Mouse (Mus musculus) embryo, embryonic 10.5 days (tissue): Measurements from ENCODE around the gene Gm49318.
A peak's percentile ranks its signal among the peaks of the same experiment; 100 is the strongest.

Source experiments
- DNase-seq: peaks from one replicate; pipeline ENCODE4 v3.0.0-alpha.2; 2015; ENCODE audit warnings: low spot score

Gene Gm49318

DNA sequence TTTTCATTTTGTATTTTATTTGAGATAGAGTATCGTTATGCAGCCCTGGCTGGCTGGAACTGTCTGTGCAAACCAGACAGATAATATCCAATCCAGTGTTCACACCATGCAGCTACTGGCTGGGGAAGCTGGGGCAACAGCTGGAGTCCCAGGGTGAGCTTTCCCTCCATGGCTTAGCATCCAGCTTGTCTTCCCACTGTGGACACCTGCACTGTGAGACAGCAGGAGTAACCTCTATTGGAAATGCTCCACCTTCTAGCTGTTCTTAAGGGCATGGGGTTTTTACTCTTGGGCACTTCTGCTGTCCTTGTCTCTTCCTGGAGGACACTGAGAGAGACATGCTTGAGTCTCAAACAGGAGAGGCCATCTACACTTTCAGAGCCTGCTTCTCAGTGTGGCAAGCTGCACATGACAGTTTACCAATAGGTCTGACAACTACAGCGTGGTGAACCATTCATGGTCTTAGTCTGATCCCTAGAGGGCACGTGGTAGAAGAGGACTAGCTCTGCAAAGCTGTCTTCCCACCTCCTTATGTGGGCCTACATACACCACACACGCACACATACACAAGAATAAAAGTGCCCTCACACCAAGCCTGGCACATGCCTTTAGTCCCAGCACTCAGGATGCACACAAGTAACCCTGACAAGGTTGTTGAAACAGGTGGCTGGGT is 1.0 kb downstream of the Gm49318 start:
- DNase-seq = no peak

GRCm38 (mm10) chr9:22067195-22067594 is 3.9 kb downstream of the Gm49318 start:
- DNase-seq = no peak

GRCm38 (mm10) chr9:22066433-22066832 is 4.6 kb downstream of the Gm49318 start:
- DNase-seq = peak; percentile 55

- DNase-seq = no peak
These were observed 5.4 kb downstream of the Gm49318 start for GRCm38 (mm10) chr9:22065642-22066041.

DNA sequence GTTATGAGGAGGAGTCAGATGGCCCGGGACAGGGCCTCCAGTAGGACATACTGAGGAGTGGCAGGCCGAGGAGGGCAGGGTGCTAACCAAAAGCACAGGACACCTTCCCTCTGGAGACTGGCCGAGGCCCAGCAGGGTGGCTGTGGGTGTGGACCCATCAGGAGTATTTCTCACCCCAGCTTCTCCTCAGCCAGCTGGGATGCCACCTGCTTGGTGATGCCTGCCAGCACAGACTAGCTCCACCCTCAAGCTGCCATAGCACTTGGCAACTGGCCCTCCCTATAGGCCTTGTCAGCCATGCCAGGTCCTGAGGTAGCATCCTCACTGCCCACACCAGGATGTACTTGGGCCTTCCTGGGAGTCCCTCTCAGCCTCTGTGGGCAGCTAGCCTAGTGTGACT is 6.7 kb downstream of the Gm49318 start:
- no peak for DNase-seq

- DNase-seq = no peak
These were observed 9.7 kb downstream of the Gm49318 start for GRCm38 (mm10) chr9:22061339-22061738.

DNA sequence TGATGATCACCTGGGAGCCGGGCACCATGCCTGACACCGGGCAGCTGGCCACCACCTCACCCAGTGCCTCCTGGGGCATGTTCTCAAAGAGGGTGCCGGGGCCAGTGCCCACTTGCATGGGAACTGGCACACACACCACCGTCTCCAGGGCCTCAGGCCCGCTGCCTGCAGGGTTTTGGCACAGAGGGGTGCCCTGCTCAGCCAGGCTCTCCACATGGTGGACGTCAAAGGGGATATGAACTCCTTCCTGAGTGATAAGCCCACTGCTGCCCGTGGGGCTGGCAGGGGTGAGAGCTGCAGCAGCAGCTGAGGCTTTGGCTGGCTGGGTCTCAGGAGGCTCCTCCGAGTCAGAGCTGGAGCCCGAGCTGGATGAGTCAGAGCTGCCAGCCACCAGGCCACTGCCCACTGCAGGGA is 13.0 kb downstream of the Gm49318 start:
- DNase-seq = no peak

DNA sequence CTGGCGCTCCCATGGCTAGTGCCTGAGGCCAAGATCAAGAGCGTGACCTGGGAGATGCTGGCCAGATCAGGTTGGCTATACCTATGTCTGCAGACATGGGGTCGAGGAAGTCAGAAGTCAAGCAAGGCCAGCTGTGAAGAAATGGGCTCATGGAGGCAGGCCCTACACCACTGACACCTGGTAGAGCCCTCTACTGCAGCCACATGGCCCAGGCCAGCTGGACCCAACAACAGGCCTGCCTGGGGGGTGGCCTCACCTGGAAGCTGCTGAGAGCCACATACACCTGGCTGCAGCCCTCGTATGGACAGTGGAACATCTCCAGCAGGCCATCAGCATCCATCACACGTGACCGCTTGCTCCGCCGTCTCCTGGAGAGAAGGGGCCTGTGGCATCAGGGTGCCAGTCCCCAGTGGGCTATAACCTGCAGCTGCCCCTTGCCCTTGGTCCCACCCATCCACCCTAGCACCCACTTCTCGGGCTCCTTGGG is 14.0 kb downstream of the Gm49318 start:
- DNase-seq = no peak

DNA sequence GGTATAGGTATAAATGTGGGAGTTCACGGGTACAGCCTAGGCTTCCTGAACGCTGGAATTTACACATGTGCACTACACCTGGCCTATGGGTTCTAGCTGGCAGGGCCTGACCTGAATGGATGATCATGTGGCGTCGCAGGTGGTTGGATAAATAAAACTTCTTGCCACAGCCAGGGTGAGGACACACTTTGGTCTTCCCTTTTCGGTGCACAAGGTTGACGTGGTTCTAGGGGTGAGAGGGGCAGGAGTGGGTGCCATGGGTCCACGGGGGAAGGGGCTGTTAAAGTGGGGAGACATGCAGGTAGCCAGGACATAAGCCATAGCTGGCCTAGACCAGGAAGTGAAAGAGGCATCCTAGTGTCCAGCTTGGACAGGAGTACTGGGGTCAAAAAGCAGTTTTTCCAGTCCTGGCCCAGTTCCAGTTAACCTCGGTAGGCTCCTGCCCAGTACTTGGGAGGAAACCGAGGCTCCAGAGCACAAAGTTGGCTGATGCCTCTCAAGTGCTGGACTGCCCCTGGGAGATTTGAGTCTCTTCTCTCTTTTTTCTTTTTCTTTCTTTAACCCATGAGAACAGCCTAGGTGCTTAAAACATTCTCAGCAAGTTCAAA is 14.7 kb downstream of the Gm49318 start:
- no peak for DNase-seq

DNA sequence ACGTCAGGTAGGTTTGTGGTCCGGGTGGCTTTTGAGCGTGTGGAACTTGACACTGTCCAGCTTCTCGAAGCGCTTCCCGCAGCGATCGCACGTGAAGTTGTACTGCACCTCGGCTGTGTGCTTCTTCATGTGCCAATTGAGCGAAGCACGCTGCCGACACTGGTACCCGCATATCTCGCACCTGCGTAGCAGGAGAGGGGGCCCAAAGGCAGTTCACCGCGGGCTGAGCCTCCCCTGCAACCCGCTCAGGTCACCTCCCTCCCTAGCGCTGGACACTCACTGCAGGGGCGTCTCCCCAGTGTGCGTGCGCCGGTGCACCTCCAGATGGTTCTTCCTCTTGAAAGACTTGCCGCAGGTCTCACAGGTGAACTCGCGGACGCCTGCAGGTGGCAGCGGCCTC is 15.3 kb downstream of the Gm49318 start:
- no peak for DNase-seq

GRCm38 (mm10) chr9:22054411-22055076 is 16.5 kb downstream of the Gm49318 start:
- DNase-seq = peak; percentile 85

GRCm38 (mm10) chr9:22053657-22054056 is 17.4 kb downstream of the Gm49318 start:
- peak; percentile 59 for DNase-seq

GRCm38 (mm10) chr9:22051958-22052254 is 19.2 kb downstream of the Gm49318 start, which contains the start of gene Elavl3:
Elavl3 (minus strand) TSS chr9:22052023.
- peak; percentile 81 for DNase-seq

GRCm38 (mm10) chr9:22051161-22051957 is 19.7 kb downstream of the Gm49318 start:
- peak; percentile 39 for DNase-seq

DNA sequence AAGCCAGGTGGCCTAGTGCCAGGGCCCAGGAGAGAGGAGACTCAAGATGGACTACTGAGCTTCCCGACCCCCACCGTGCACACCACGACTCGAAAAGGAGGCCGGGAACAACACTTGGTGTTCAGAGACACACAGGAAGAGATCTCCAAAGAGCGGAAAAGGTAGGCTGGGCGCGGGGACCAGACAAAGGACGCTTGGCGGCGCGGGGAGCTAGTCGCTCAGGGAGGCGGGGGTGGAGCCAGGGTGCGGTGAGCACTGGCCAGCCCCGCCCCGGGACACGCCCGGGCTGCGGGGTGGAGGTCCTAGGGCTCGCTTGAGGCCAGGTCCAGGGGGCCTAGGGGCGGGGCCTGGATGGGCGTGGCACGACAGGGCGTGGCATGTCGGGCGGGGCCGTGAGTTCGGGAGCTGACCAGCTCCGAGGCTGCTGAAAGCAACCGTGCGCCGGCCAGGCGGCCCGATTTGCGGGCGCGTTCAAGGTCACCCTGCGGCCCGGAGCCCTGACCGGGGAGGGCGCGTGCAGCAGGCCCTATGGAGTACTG is 20.6 kb downstream of the Gm49318 start:
- DNase-seq = peak; percentile 83

DNA sequence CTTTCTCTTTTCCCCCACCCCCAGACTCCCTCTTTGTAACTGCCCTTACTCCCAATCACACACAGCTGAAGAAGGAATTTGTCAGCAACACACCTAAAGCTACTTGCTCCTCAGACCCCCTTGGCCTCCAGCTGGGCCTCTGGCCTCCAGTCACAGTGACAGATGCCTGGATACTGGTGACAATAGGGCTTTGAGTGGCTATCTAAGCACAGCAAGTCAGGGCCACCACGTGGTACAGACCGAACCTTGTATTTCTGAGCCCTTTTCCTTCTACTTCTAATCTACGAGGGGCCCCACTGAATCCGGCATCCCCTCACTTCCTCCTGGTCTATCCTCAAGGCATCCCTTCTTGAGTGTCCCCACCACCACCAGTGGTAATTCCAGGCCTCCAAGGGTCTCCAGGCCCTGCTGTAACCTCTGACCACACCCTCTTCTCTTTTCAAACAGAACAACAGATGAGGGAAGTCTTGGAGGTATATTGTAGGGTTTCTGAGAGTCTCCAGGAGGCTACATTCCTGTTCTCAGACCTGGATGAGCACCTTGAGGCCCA is 21.3 kb downstream of the Gm49318 start:
- peak; percentile 43 for DNase-seq

GRCm38 (mm10) chr9:22049315-22049714 is 21.7 kb downstream of the Gm49318 start:
- DNase-seq = no peak

DNA sequence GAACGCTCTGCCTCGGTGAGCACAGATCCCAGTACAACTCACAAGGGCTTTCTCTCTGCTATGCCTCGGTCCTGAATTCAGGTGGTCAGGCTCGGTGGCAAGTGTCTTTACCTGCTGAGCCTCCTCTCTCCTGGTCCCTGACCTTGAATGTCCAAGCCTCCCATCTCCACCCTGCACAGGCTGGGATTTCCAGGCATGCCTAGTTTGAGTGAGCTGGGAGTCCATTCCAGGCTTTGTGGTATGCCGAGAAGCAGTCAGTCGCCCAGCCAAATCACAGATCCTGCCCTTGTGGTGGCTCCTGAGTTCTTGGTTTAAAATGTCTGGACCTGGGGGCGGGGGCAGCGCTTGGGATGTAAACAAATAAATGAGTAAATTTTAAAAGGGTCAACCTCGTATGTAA is 23.7 kb downstream of the Gm49318 start:
- no peak for DNase-seq

- no peak for DNase-seq
These were observed 29.2 kb downstream of the Gm49318 start for GRCm38 (mm10) chr9:22041832-22042231.

GRCm38 (mm10) chr9:22037826-22038225 is 33.2 kb downstream of the Gm49318 start:
- no peak for DNase-seq

DNA sequence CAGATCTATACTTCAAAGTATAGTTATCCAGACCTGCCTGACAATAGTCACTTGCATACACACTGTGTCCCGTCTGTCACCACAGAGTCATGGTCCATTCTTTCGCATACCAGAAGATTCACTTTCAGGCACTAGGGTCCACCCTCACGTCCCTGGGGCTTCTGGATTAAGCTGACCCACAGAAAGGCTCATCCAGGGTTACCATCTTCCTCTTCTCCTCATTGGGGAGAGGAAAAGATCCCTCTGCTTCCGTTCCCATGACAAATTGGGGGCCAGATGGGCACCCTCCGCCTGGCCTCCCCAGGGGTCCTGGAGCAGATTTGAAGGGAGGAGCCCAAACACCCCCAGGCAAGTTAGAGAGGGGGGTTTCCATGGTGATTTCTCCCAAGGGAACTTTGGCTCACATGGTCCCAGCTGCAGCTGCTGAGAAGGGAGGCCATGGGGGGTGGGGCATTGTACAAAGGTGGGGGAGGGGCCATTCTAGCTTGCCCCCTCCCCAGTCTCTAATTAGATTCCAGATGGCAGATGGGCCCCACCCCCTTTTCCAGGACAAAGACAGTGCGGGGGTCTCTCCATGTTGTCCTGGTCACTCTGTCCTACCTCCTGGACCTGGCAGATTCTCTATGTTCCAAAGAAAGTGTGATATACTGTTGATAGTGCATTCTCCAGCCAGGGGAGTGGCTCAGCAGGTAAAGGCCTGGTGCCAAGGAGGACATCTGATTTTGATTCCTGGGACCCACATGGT is 35.6 kb downstream of the Gm49318 start:
- peak; percentile 63 for DNase-seq
